Mouse (Mus musculus) CD4-positive, CD25-positive, alpha-beta regulatory T cell, adult 4 months (primary cell): ENCODE measurements at regions not wholly inside any gene's neighbourhood (a gene's known extent, or its start where the extent isn't known, plus 50 kb on each side); places are given as distances from the start of the nearest gene placed in this dataset.

ENCODE experiments used
- ATAC-seq: one replicate; pipeline ENCODE4 v1.8.0; 2017

DNA sequence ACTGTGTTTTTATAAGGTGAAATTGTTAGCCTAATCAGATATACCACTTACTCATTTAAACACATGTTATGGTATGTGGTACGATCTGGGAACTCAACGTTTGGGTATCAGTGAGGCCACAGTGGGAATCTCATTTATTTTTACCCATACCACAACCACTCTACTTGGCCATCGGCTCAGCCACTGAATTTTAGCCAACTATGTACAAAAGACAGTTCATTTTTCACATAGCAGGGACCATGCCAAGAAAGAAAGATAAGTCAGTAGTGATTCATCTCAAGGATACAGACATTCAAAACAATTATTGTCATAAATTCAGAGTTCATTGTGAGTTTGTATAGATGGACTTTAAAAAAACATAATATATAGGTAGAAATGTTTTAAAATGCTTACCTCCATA, 634.7 kb upstream of the Adgrl2 start:
- ATAC-seq: no peak

DNA sequence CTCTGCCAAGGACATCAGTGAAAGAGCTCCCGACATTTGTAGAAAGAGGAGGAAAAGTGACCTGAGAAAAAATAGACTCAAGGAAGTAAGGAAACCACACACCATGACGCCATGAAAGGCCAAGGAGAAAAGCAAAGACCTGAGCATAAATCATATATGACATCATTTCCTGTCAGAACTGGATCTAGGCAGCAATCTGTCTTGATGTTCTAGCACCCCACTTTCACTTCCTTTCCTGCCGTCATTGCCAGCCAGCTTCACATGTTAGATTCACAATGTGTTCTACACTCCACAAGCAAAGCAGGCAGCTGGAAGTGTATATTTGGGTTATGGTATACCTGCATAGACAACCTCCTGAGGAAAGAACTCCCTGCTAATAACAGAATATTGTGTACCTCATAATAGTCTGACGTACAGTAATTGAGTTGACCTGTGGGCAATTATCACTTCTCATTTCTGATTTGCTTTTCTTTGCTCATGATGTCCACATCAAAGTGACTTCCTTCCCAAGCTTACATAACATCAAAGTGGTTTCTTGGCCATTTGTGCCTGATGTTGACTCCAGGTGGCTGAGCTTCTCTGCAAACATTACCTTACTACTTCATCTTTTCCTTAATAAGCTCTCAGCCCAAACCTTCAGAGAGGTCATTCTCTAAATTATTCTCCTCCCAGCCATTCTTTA, 633.6 kb upstream of the Adgrl2 start:
- ATAC-seq: peak; percentile 54

DNA sequence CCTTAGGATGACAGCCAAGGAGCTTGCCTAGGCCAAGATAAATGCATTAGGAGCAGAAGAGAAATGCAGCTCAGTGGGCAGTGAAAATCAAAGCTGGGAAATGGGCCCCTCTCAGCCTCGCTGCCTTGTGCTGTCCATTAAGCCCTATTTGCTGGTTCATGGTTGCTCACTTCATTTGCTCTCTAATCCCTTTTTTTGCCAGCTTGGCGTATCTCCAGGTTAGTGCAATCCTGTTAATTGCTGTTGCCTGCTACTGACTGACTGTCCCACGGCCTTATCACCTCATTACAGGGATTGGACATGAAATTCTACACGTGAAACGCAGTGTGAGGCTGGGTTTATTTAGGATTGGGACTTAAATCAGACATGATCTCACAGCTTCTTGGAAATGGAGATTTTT, 613.5 kb upstream of the Adgrl2 start:
- no peak for ATAC-seq

DNA sequence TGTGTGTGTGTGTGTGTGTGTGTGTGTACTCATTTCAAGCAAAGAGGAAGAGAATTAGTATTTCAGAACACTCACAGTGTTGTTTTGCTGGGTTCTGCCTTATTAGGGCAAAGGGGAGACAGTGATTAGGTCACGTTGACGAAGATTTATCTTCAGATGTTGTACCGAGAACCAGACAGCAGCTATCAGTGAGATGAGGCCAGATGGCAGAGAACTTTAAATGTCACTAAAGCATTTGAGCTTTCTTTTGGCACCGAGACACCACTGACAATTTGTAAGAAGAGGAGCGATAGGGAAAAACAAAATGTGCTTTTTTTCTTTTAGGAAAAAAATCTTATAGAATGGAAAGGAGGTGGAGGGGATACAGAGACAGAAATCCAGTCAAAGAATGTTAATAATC, 610.9 kb upstream of the Adgrl2 start:
- ATAC-seq: no peak

DNA sequence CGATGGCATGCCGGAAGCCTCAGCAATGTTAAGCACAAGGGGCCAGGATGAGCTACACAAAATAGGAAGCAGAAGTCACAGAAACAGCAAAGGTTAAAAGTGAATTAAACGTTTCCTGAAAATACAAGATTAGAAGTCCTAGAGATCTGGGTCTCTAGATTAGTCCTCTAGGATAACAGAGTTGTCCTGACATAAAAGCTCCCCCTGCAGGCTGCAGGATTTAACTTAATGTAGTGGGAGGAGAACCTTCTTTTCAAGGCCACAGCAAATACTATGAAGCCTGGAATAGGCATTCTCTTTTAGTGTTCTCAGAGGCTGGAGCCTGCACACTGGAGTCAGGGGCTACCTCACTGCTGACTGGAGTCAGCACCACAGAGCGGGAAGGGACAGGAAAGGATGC, 604.1 kb upstream of the Adgrl2 start:
- ATAC-seq: no peak

DNA sequence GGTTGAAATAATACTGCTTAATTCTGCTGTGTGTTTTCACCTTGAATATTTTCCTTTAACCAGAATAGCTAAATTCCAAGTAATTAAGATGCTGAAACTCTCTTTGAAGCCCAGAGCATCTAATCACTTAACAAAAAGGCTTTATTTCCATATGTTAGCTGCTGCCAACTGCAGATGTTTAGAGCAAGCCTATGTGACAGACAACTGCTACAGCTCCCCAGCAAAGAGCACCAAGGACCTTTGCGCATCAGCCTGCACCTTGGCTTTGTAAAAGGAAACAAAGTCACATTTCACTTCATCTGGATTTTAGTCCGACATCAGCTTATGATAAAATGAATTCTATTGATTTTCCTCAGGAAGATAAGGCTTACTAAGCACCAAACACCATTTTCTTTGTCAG, 595.4 kb upstream of the Adgrl2 start:
- no peak for ATAC-seq

DNA sequence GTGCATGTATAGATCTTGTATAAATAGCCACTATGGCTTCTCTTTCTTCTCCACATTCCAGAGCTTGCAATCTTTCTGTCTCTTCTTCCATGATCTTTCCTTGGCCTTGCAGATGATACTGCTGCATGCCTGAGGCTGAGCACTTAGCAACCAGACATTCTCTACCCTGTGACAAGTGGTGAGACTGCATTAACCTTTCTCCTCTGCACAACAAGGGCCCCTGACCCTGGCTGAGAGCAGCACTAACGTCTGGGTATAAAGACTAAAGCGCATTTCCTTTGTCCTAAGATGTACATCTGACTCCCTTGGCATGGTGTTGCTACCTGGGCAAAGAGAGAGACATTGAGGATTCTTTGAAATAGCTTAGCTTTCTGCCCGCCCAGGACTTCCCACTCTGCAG, 590.8 kb upstream of the Adgrl2 start:
- ATAC-seq: no peak

DNA sequence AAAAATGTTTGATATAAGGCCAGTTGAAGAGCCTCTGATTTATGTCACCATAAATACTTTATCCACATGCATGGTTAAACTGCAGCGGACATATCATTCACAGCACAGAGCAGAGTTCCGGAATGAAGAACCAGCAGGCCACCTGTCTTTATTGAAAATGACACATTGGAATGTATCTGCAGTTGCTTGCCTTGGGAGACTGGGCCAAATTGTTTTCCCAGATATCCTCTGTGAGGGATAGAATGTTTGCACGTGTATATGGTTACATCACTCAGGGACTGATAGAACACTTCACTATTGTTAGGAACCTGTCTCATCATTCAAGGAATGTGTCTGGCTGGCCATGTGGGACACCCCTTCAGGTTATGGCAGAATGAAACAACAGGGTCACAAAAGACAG, 585.3 kb upstream of the Adgrl2 start:
- no peak for ATAC-seq

DNA sequence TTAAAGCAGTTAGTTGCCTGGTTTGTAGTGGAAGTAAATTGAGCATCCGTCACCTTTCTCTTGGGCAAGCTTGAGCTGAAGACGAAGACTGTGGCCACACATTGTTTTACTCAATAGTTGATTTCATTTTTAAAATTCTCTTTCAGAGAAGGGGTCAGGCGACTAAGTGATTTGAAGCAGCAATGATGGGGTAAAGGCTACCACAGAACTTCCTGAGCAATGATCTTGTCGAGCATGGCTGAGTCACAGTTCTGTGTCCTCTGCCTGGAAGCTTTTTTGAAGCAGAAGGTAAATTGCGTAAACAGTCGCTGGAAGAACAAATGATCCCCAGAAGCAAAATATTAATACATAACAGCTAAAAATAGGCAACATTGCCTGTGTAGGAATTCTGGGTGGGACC, 576.5 kb upstream of the Adgrl2 start:
- no peak for ATAC-seq

DNA sequence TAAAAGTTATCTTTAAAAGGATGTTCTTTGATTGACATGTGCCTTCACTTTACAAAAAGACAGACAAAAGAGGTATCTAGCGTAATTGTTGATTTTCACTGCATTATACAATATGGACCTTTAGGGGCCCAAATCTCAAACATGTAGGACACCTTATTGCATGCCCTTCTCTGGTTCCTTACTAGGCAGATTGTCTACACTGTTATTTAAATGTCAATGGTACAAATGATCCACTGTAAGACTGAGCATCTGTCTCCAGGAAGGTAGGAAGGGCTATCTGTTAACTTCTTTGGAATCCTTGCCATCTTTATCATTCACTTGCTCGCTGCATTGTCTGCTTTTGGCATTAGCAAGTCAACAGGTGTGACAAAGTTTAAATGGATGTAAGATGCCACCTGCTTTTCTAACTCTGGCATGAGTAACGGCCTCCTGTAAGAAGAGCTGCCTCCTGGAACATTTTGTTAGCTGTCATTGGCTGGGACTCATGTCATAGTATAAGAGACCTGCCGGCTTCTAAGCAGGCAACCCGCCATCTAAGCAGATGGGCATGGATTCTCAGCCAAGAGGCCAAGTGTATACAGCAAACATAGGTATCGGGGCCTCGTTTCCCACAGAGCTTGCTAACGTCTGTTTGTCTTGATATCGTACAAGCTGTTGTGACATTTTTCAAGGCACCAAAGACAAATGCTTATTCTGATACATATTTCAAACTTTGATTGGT, 560.0 kb upstream of the Adgrl2 start:
- no peak for ATAC-seq

DNA sequence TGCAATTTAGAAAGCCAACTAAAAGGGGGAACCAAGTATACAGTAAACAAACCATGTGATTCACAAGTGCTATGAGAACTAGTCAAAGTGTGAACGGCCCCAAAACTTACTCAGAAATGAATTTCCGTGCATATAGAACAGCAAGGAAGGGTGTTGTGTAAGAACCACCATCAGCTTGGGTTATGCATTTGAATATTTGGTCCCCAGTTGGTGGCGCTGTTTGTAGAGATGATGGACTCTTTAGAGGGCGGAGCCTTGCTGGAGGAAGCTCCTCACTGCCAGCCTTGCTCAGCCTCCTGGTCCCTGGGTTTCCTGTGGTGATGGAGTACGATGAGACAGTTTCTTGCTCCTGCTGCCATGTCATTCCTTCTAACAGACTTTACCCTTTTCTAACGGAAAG, 556.7 kb upstream of the Adgrl2 start:
- no peak for ATAC-seq

DNA sequence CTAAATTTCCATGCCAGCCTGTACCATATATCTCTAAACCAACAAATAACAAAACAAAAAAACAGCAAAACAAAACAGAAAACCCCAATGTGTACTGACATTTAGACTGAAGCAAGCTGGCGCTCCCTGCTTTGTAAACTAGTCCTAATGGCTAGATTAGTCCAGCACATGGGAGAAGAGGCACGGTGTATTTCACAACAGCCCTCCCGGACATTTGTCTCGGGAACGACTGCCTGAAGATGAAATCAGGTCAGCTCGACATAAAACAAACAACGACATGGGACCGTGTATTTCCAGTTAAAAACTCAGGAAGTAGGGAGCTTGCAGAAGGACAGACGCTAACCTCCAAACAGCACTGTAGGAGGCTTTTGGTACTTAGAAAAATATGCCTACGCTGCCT, 555.9 kb upstream of the Adgrl2 start:
- ATAC-seq: no peak

DNA sequence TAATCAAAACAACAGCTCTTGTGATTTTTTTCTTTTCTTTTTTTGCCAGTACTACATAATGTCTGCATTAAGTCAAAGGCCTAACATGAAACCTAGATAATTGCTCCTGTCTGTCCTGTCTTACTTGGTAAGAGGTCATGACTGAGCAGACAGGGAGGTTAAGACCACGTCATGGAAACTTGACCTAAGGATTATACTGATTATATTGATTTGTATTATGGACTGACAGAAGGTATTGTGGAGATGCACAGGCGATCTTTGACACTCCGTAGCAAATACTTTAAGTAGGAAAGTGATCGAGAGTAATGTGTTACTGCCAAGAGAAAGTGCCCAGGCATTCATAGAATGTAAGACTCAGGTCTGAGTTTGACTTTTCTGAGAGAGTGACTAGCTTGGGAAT, 543.8 kb upstream of the Adgrl2 start:
- ATAC-seq: no peak

DNA sequence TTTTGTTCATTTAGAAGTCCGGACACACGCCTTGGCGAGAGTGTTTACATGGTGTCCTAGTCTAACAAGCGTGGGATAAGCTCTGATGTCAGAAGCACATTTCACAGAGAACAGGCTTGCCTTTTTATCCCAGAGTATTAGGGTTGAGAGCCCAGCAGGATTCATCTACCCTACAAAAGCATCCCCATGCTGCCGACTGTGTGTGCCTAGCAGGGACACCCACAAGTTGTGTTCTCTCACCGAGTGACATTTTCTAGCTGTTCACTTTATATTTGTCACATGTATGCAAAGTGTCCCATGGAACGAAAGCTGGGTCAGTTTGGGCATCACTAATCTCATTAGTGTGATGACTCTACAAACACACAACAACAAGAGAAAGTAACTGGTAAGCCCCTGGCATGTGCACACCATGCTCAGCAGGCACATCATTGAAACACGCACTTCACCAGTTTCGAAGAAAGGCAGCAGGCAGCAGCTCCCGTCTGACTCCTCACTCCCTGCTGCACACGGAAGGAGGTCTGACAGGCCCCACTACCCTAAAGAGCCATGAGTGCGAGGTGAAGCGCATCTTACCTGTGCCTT, 539.8 kb upstream of the Adgrl2 start:
- ATAC-seq: no peak

DNA sequence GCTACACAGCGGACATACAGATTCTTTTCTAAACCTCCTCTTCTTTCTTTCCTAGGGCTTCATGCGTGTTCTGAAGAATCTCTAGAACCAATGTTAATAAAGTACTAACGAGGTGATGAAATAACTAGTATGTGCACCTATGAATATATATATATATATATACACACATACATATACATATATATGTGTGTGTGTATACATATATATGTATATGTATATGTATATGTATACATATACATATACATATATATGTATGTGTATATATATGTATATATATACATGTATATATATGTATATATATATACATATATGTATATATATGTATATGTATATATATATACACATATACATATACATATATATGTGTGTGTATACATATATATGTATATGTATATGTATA, 536.2 kb upstream of the Adgrl2 start:
- ATAC-seq: no peak

DNA sequence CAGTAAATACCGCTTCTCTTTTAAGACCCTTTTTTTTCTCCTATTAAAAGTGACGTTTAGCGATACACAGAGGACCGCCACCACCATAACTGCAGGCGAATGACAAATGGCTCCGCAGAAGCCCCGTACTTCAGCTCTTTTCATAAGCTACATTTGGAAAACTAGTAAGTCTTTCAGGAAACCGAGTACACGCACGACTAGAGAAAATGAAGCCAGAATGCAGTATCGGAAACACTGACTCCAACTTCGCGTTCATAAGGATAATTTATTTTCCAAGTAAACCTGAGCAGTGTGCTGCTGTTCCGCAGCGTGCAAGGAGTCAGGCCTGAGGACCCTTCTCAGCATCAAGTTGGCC, 529.2 kb upstream of the Adgrl2 start:
- no peak for ATAC-seq

DNA sequence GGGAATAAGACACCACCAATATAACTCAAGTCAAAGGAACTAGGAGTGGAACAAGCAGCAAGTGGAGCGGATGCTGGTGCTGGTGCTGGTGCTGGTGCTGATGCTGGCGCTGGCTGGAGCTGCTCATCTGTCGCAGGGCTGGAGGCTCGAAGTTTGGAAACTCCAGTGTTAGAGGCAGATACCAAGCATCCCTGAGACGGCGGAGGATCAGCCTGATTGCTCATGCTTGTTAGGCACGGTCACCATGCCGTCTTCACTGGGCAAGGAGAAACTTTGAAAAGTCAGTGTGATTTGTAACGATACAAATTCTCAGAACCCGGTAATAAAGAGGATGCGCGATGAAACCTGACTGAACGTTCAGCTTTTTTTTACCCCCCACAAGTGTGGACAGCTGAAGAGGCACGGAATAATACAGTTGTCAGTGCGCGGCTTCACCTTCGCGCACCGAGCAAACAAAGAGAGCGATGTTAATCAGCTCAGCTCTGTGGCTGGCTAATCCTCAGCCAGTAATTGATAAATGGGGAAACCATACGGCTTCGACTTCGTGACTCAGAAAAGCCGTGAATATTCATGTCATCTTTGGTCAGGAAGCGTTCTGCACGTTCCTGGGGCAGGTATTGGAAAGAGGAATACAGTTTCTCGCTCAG, 528.7 kb upstream of the Adgrl2 start:
- no peak for ATAC-seq

DNA sequence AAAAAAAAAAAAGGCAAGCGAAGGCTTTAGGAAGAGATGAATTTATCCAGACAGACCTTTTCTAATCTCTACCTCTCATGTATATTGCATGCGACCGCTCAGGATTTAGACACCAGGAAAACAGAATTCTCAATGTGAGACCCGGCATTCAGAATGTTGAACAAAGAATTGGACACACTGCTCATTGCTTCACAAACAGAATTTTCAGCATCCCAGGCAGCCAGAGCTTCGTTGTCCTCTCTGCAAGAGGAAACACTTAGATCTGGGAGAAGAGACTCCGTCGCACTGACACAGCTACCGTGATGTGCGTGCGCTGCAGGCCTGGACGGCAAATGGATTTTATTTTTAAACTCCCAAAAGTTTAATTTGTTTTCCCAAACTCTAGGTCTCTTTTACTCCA, 527.2 kb upstream of the Adgrl2 start:
- no peak for ATAC-seq

DNA sequence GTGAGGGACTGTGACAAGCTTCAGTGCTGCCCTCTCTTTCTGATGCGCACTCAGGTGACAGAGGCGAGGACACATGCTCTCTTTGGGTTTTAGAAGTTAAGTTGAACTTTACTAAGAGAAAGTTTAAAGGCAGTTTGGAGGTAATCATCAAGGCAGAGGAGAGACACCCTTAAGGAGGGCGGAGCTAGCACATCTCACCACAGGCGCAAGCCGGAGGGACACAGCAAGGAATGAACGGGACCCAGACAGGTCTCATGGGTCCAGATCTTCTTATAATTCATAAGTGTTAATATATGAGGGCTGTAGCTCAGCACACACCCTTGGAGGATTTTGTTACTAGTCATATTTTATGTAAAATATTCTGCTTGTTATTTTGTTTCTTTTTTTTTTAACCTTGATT, 518.8 kb upstream of the Adgrl2 start:
- ATAC-seq: no peak

DNA sequence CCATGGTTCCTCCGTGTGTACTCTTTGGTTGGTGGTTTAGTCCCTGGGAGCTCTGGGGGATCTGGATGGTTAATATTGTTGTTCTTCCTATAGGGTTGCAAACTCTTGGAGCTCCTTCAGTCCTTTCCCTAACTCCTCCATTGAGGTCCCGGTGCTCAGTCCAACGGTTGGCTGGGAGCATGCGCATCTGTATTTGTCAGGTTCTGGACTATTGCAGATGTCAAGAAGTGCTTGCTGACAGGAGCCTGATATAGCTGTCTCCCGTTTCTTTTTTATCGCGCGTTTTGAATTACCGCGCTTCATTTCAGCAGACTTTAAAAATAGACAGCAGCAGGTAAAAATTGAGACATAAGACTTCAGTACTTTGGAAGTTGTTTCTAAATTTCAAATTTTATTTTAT, 518.3 kb upstream of the Adgrl2 start:
- ATAC-seq: no peak

DNA sequence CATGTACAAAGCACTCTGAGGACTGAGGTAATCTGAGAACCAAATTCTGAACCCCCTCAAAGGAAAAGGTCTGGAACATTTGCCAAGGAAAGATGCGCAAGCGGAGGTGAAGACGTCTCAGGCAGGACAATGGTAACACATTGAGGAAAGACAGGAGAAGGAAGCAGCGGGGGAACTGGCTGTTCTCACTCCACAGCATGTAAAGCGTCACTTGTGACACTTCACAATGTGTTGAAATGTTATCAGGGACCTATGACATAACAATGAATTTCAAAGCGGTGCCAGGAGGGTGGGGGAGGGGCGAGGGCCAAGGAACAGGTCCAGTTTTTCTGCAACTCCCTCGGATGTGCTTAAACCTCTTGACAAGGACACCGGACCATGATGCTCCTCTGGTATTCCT, 515.3 kb upstream of the Adgrl2 start:
- no peak for ATAC-seq

DNA sequence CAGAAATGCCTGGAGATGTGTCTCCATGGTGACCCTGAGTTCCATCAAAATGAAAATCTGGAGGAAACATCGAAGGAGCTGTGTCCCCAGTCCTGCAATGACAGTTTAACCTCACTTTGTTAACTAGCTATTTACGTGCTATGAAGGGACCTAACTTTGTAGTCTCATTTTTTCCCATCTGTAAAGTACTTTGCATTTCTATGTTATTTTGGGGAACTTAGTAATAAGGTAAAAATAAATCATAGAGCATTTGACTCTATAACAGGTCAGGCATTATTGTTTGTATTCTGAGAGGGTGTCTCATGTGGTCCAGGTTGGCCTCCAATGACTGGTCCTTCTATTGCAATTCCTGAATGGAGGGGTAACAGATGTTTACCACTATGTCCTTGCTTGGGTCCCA, 513.6 kb upstream of the Adgrl2 start:
- ATAC-seq: no peak

DNA sequence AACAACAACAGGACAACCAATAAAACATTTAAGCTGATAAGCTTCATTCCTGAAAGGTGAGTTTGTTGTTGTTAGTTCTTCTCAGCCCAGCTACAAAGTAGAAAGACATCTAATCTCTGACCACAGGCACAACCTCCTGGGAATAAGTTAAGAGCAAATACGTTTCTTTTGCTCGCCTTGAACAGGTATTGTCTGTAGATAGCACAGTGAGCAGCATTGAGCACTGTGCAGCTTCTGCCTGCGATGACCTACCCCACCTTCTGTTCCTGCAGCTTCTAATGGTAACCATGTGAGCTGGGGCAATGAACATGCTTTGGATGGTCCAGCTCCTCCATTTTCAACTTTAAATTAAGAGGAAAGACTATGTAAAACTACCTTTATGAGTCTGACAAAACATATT, 509.8 kb upstream of the Adgrl2 start:
- no peak for ATAC-seq

DNA sequence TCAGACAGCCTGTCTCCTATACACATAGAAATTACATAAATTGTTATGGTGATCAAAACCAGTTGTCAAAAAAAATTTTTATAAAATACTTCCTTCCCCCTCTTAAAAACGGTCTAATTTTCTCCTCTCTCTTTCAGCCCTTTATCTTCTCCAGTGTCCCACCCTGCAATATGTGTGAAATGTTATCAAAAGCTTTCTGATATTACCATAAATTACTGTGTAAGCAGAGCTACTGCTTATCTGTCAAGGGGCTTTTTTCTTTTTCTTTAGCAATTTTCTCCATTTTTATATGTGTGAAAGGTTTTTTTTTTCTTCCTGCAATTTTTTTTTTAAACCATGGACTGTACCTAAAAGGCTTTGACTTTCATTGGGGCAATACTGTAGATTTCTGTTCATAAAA, 508.4 kb upstream of the Adgrl2 start:
- no peak for ATAC-seq
